Mouse (Mus musculus): ENCODE data around the gene Chdh.

DNA sequence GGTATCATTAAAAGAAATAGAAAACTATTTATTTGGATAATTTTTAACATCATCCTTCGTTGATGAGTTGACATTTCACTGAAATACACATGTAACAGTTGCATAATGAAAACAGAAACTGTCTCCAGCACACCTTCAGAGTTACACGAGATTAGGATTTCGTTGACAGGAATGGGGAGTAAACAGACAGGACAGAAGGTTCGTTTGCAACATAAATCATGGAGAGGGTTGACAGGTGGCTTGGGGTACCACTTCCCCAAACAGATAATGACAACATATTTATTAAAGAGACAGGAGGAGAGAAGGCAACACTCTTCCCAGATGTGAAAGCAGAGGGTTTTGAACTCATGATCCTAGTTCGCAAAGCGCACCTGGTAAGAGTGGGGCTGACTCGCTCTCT is 46.1 kb downstream of the Chdh start:
- TF ChIP-seq CTCF (IDR thresholded peaks at IDR 0.05; ENCODE audit: low read depth, low read length) = no peak
- TF ChIP-seq POLR2A (IDR thresholded peaks at IDR 0.05; ENCODE audit: insufficient read depth, low read length) = no peak
- no peak for TF ChIP-seq EP300 (IDR thresholded peaks at IDR 0.05; ENCODE audit: insufficient read depth, low read depth, low read length)

All from ES-Bruce4 (cell line).